Mouse (Mus musculus): ENCODE data around the gene Errfi1. TPM values are rescaled to one million over a fixed set of nuclear protein-coding genes. Genes with fewer than 3 reads are reported as not detected.

The Errfi1 gene
- 17.3 and 21.7 TPM in 2 replicates for polyA plus RNA-seq (2015; fragmentation: Nextera tagmentation; extraction: Ambion mirVana)

GRCm38 (mm10) chr4:150853680-150854461 lies at the start of gene Errfi1:
TSS of gene Errfi1 (plus strand) at chr4:150853919.

GRCm38 (mm10) chr4:150914290-150914733 lies 60.6 kb downstream of the Errfi1 start, which contains the start of the genes Park7 and Tnfrsf9:
TSS of gene Park7 (minus strand) at chr4:150914437.
TSS of gene Tnfrsf9 (plus strand) at chr4:150914562.

Other genes with a start within 250 kb of the Errfi1 start
- 2.2 and 6.1 TPM in 2 replicates for gene Slc45a1, start 201.7 kb upstream of the Errfi1 start, polyA plus RNA-seq (2015; fragmentation: Nextera tagmentation; extraction: Ambion mirVana)
- gene Park7, start 60.5 kb downstream of the Errfi1 start, polyA plus RNA-seq (2015; fragmentation: Nextera tagmentation; extraction: Ambion mirVana), result 237 and 350 TPM in 2 replicates
- gene Tnfrsf9, start 60.6 kb downstream of the Errfi1 start, polyA plus RNA-seq (2015; fragmentation: Nextera tagmentation; extraction: Ambion mirVana), result 0.26 and 0.91 TPM in 2 replicates
- gene Uts2, start 143.2 kb downstream of the Errfi1 start, polyA plus RNA-seq (2015; fragmentation: Nextera tagmentation; extraction: Ambion mirVana), result not detected in 2 replicates
- 6.3 and 8.1 TPM in 2 replicates for gene Per3, start 190.7 kb downstream of the Errfi1 start, polyA plus RNA-seq (2015; fragmentation: Nextera tagmentation; extraction: Ambion mirVana)
- gene Vamp3, start 204.0 kb downstream of the Errfi1 start, polyA plus RNA-seq (2015; fragmentation: Nextera tagmentation; extraction: Ambion mirVana), result 86.9 and 112 TPM in 2 replicates
- not detected in 2 replicates for gene Gm13090, start 235.7 kb downstream of the Errfi1 start, polyA plus RNA-seq (2015; fragmentation: Nextera tagmentation; extraction: Ambion mirVana)